In genomic region chr13:38641414-38641813, GRCm38 (mm10) we compare ENCODE assay signal across 14 mouse cellular contexts.
"Had no signal": no experiment of that assay in that cellular context is flagged by ENCODE, and none has a peak within 500 bp of the region (broad histone marks: within the 10 kb centered on the region; RNA-seq: fewer than 3 reads in every experiment).

No protein-coding gene starts in this region.

- H3K9ac ChIP-seq: limb, embryonic 13.5 days; liver, embryonic 13.5 days; midbrain, embryonic 12.5 days; midbrain, embryonic 15.5 days had no signal

- H3K27me3 ChIP-seq: limb, embryonic 13.5 days; liver, embryonic 13.5 days; midbrain, embryonic 12.5 days; midbrain, embryonic 15.5 days had no signal

- H3K4me2 ChIP-seq: limb, embryonic 13.5 days; liver, embryonic 13.5 days; midbrain, embryonic 12.5 days; midbrain, embryonic 15.5 days had no signal

- H3K9me3 ChIP-seq: liver, embryonic 13.5 days; midbrain, embryonic 12.5 days; midbrain, embryonic 15.5 days had no signal

- H3K4me3 ChIP-seq: limb, embryonic 13.5 days; liver, embryonic 13.5 days; midbrain, embryonic 12.5 days; midbrain, embryonic 15.5 days had no signal

- H3K27ac ChIP-seq: hindbrain, postnatal 0 days; limb, embryonic 13.5 days; liver, embryonic 13.5 days; midbrain, embryonic 12.5 days; midbrain, embryonic 15.5 days had no signal

- DNase-seq: kidney, adult 18-20 months; kidney, postnatal 14 days; kidney, postnatal 4 days; liver, embryonic 13.5 days; lung, adult 2 months; lung, postnatal 14 days; lung, postnatal 4 days; thymus, adult 18-20 months; thymus, postnatal 14 days had no signal

- ATAC-seq: hindbrain, postnatal 0 days; inflammation-experienced regulatory T-cells, adult 6 months; midbrain, embryonic 15.5 days had no signal

- H3K4me1 ChIP-seq: limb, embryonic 13.5 days; midbrain, embryonic 12.5 days; midbrain, embryonic 15.5 days had no signal
